Mouse (Mus musculus) forebrain, embryonic 10.5 days (tissue): ENCODE data around the gene Robo2. TPM values are rescaled to one million over a fixed set of nuclear protein-coding genes. Genes with fewer than 3 reads are reported as not detected.

Experiments
- DNase-seq: peaks from one replicate; pipeline ENCODE4 v3.0.0-alpha.2; 2017; ENCODE audit warnings: low spot score; ENCODE audit errors: extremely low spot score
- H3K27ac ChIP-seq: fragments of 300-500 bp; sonication (generic); 2 replicates; pipeline ENCODE4 v1.5.1; 2016; ENCODE audit warnings: mild to moderate bottlenecking
- H3K27me3 ChIP-seq: fragments of 300-500 bp; sonication (generic); 2 replicates; pipeline ENCODE4 v1.6.1; 2016; ENCODE audit warnings: mild to moderate bottlenecking; ENCODE audit not compliant: poor library complexity, severe bottlenecking
- H3K36me3 ChIP-seq: fragments of 300-500 bp; sonication (generic); replicated peaks from 2 replicates; pipeline ENCODE4 v1.6.1; 2016; ENCODE audit warnings: mild to moderate bottlenecking, moderate library complexity
- H3K4me1 ChIP-seq: fragments of 300-500 bp; sonication (generic); 2 replicates; pipeline ENCODE4 v1.6.1; 2016
- H3K4me3 ChIP-seq: fragments of 300-500 bp; sonication (generic); 2 replicates; pipeline ENCODE4 v1.5.1; 2016; ENCODE audit warnings: mild to moderate bottlenecking, moderate library complexity
- H3K9me3 ChIP-seq: fragments of 300-500 bp; sonication (generic); 2 replicates; pipeline ENCODE4 v1.6.1; 2016; ENCODE audit warnings: mild to moderate bottlenecking, moderate library complexity
- WGBS: fragments of 180-500 bp; shearing (Covaris S2); methylation state at CpG from one replicate; pipeline ENCODE4 v1.1.7; 2016; 5-methylcytosine and 5-hydroxymethylcytosine counted together
- polyA plus RNA-seq: library from polyadenylated mRNA; unstranded; fragments of >200 nt; fragmentation: Nextera tagmentation; extraction: Ambion mirVana; gene quantifications from 2 replicates; pipeline ENCODE4 v1.2.1, GENCODE M21; 2016

Gene Robo2
- polyA plus RNA-seq, 1 experiment from 2014 or later: 14.4 TPM

DNA sequence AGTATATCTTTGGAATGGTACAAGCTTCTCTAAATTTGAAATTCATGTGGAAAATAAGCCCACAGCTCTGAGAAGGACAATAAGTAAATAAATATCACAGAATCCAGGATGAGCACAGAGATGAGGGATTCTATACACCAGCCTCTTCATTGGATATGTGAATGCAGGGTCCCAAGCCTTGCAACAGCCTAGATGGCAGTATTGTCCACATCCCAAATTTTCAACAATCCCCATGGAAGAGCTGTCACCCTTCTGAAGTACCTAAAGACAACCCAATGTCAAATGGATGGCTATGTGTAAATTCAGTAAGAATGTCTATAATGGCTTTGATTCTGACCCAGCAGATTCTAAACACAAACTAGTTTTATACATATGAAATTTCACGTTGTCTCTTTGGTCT lies 3.1 kb downstream of the Robo2 start:
- 63% methylated on average over 1 of the region's 1 CpGs for WGBS
- Histone ChIP-seq H3K36me3 (no peaks in the 10 kb centered on the region), H3K9me3 (no peaks in the 10 kb centered on the region), H3K4me1 (peaks cover 35% of the 10 kb centered on the region), H3K27me3 (peaks cover 13% of the 10 kb centered on the region), H3K4me3 (peak overlapping the region; percentile 70; the same call in 1 of the 2 replicates), H3K27ac (no peak overlapping the region)
- no peak for DNase-seq

GRCm38 (mm10) chr16:74397291-74397690 lies 14.3 kb downstream of the Robo2 start:
- peak; percentile 43 for DNase-seq
- peaks cover 14% of the 10 kb centered on the region; the same call in 1 of the 2 replicates for H3K27me3 ChIP-seq
- no peak overlapping the region for H3K4me3 ChIP-seq
- peaks cover 49% of the 10 kb centered on the region for H3K4me1 ChIP-seq
- peak overlapping the region; percentile 31; the same call in 1 of the 2 replicates for H3K27ac ChIP-seq
- WGBS: 33% methylated on average over 2 of the region's 2 CpGs
- H3K9me3 ChIP-seq: no peaks in the 10 kb centered on the region
- H3K36me3 ChIP-seq: 0 out of 2 replicates have a peak, but pooled peaks cover 5% of the 10 kb centered on the region

DNA sequence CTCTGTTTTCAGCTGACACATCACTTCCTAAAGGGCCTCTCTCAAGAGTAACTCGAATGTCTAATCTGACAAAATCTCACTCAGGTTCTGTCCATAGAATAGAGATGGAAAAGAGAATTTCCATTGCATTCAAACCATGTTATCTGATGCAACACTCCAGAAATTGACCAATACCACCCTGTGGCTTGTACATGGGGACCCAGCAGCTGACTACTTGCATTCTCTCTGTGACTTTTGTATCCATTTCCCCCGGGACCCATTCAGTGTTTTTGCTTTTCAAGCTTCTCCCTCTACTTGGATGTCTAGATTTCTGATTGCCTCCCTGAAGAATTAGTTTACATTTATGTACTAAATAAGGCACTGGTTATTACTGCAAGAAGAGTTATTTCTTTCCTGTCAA lies 15.9 kb downstream of the Robo2 start:
- Histone ChIP-seq H3K4me1 (peaks cover 49% of the 10 kb centered on the region), H3K36me3 (0 out of 2 replicates have a peak, but pooled peaks cover 5% of the 10 kb centered on the region), H3K4me3 (no peak overlapping the region), H3K27ac (no peak overlapping the region), H3K9me3 (no peaks in the 10 kb centered on the region), H3K27me3 (peaks cover 14% of the 10 kb centered on the region; the same call in 1 of the 2 replicates)
- DNase-seq: no peak
- WGBS: 85% methylated on average over 2 of the region's 2 CpGs

DNA sequence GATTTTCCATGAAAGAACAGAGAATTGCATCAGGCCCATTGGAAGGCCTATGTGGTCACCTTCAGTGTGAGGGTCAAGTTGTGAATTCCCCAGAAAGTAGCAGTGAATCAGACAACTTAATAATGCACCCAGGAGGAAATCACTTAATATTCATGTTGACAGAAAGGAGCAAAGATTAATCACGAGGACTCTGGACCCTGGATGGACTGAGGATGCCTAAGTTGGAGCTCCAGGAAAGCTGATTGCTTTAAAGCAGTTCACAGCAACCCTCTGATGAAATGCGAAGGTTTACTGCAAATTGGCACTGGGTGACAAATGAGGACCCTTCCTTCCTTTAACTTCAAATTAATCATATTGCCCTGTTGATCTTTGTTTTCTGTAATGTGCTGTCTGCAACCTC lies 32.2 kb downstream of the Robo2 start:
- Histone ChIP-seq H3K27me3 (no peaks in the 10 kb centered on the region), H3K36me3 (no peaks in the 10 kb centered on the region), H3K27ac (no peak overlapping the region), H3K9me3 (no peaks in the 10 kb centered on the region), H3K4me3 (no peak overlapping the region), H3K4me1 (peaks cover 24% of the 10 kb centered on the region)
- no peak for DNase-seq
- WGBS: 63% methylated on average over 2 of the region's 2 CpGs

DNA sequence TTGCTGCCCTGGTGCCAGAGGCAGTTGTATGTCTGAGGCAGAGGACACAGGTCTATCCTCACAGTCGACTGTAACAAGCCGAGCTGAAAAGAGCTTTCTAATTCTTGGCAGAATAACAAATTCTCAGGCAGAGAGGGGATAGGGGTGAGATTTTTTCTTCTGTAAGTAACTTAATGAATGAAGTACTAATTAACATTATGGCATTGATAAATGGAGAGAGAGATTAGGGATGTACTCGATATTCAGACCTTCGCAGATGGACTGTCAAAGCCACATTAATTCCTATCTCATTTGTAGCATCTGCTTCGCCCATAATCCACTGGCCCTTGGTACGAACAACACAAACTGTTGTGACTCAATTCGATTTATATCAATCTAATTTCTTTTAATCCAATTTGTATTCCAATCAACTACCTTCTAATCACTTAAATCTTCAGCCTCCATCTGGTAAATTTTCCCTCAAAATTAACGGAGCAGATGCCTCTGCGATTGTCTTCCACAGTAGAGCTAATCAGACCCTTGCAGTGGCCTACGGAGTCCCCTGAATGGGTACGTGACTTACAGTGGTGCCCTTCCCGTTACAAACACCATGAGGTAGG lies 36.2 kb downstream of the Robo2 start:
- 65% methylated on average over 12 of the region's 12 CpGs for WGBS
- peaks cover 62% of the 10 kb centered on the region for H3K4me1 ChIP-seq
- no peak overlapping the region for H3K27ac ChIP-seq
- no peak overlapping the region for H3K4me3 ChIP-seq
- H3K27me3 ChIP-seq: no peaks in the 10 kb centered on the region
- H3K36me3 ChIP-seq: no peaks in the 10 kb centered on the region
- H3K9me3 ChIP-seq: no peaks in the 10 kb centered on the region
- DNase-seq: no peak

DNA sequence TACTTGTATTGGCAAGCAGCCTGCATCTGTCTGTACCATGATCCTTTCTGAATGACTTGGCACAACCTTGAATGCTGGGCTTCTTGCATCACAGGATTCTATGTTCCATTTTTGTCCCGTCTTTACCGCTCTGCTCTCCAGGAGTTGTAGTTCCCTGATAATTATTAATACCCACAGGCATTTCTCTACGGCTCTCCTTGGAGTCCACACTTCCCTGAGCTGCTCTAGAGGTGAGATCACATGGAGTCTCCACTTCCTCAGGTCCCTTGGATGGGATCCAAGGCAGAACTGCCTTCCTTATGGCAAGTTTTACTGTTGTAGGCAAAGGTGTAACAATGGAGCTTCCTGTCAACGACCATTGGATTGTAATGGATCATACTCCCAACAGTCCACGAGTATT lies 37.1 kb downstream of the Robo2 start:
- DNase-seq: no peak
- Histone ChIP-seq H3K9me3 (no peaks in the 10 kb centered on the region), H3K27me3 (no peaks in the 10 kb centered on the region), H3K4me3 (no peak overlapping the region), H3K36me3 (no peaks in the 10 kb centered on the region), H3K27ac (no peak overlapping the region), H3K4me1 (peaks cover 63% of the 10 kb centered on the region)
- 92% methylated on average over 5 of the region's 5 CpGs for WGBS

DNA sequence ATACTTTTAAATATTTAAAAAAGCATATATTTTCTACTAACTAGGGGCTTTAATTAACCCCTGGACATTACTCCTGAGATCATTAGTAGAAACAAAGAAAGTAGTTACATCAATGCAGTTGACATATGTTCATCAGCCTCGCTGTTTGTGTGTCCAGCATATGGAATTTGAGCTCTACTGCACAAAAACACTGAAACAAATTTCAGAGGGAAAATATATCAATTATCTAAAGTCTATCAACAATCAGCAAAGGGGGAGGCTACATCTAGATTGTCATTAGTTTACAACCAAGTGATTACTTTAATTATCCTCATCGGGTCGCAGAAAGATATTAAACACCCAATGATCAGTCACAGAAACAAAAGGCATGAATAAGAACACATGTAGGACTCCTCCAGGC lies 38.2 kb downstream of the Robo2 start:
- no peak for DNase-seq
- Histone ChIP-seq H3K4me3 (no peak overlapping the region), H3K27me3 (no peaks in the 10 kb centered on the region), H3K4me1 (peaks cover 59% of the 10 kb centered on the region), H3K27ac (no peak overlapping the region), H3K9me3 (no peaks in the 10 kb centered on the region), H3K36me3 (no peaks in the 10 kb centered on the region)
- 74% methylated on average over 3 of the region's 3 CpGs for WGBS

- Histone ChIP-seq H3K36me3 (no peaks in the 10 kb centered on the region), H3K27me3 (no peaks in the 10 kb centered on the region), H3K27ac (no peak overlapping the region), H3K9me3 (no peaks in the 10 kb centered on the region), H3K4me1 (peaks cover 59% of the 10 kb centered on the region), H3K4me3 (no peak overlapping the region)
- 63% methylated on average over 1 of the region's 1 CpGs for WGBS
- DNase-seq: no peak
These were observed 38.7 kb downstream of the Robo2 start for GRCm38 (mm10) chr16:74372876-74373275.

- H3K27ac ChIP-seq: no peak overlapping the region
- 0 out of 2 replicates have a peak, but pooled peaks cover 3% of the 10 kb centered on the region for H3K4me1 ChIP-seq
- no peak overlapping the region for H3K4me3 ChIP-seq
- H3K36me3 ChIP-seq: 0 out of 2 replicates have a peak, but pooled peaks cover 2% of the 10 kb centered on the region
- 70% methylated on average over 6 of the region's 6 CpGs for WGBS
- H3K9me3 ChIP-seq: no peaks in the 10 kb centered on the region
- no peaks in the 10 kb centered on the region for H3K27me3 ChIP-seq
- DNase-seq: no peak
These were observed 63.2 kb downstream of the Robo2 start for GRCm38 (mm10) chr16:74348437-74348836.

GRCm38 (mm10) chr16:74338969-74339630 lies 72.5 kb downstream of the Robo2 start:
- no peaks in the 10 kb centered on the region for H3K36me3 ChIP-seq
- no peak overlapping the region for H3K4me3 ChIP-seq
- H3K4me1 ChIP-seq: no peaks in the 10 kb centered on the region
- H3K27me3 ChIP-seq: no peaks in the 10 kb centered on the region
- H3K9me3 ChIP-seq: no peaks in the 10 kb centered on the region
- WGBS: 77% methylated on average over 9 of the region's 9 CpGs
- no peak for DNase-seq
- H3K27ac ChIP-seq: no peak overlapping the region

GRCm38 (mm10) chr16:74321666-74322371 lies 89.8 kb downstream of the Robo2 start:
- Histone ChIP-seq H3K27ac (no peak overlapping the region), H3K4me3 (no peak overlapping the region), H3K27me3 (no peaks in the 10 kb centered on the region), H3K36me3 (no peaks in the 10 kb centered on the region), H3K9me3 (no peaks in the 10 kb centered on the region), H3K4me1 (peaks cover 13% of the 10 kb centered on the region)
- WGBS: 59% methylated on average over 9 of the region's 9 CpGs
- no peak for DNase-seq

- DNase-seq: no peak
- no peaks in the 10 kb centered on the region for H3K27me3 ChIP-seq
- H3K36me3 ChIP-seq: no peaks in the 10 kb centered on the region
- H3K4me1 ChIP-seq: peaks cover 19% of the 10 kb centered on the region
- H3K27ac ChIP-seq: no peak overlapping the region
- 69% methylated on average over 7 of the region's 7 CpGs for WGBS
- no peaks in the 10 kb centered on the region for H3K9me3 ChIP-seq
- H3K4me3 ChIP-seq: no peak overlapping the region
These were observed 95.5 kb downstream of the Robo2 start for GRCm38 (mm10) chr16:74316150-74316549.

DNA sequence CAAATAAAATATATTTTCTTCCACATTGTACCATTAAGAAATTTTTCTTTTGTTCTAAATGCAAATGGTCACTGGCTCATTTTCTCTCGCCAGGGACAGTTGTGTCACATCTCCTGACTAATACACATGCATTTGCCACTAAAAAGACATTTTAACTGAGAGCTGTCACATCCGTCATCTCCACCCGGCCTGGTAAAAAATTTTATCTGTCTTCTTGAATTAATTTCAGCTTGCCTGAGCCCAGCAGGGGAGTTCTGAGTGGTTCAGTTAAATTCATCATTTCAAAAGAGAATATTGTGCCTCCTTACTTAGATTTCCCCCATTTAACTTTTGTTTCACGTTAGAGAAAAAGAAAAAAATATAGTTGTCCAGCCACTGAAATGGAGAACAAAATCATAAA lies 98.4 kb downstream of the Robo2 start:
- Histone ChIP-seq H3K27me3 (no peaks in the 10 kb centered on the region), H3K4me3 (no peak overlapping the region), H3K27ac (no peak overlapping the region), H3K36me3 (no peaks in the 10 kb centered on the region), H3K4me1 (peaks cover 19% of the 10 kb centered on the region), H3K9me3 (no peaks in the 10 kb centered on the region)
- no peak for DNase-seq
- 65% methylated on average over 4 of the region's 4 CpGs for WGBS
